Mouse (Mus musculus): ENCODE data around the gene Znrf4. TPM values are rescaled to one million over a fixed set of nuclear protein-coding genes. Genes with fewer than 3 reads are reported as not detected.

Gene Znrf4
- polyA plus RNA-seq, 1 experiment from 2014 or later = not detected

DNA sequence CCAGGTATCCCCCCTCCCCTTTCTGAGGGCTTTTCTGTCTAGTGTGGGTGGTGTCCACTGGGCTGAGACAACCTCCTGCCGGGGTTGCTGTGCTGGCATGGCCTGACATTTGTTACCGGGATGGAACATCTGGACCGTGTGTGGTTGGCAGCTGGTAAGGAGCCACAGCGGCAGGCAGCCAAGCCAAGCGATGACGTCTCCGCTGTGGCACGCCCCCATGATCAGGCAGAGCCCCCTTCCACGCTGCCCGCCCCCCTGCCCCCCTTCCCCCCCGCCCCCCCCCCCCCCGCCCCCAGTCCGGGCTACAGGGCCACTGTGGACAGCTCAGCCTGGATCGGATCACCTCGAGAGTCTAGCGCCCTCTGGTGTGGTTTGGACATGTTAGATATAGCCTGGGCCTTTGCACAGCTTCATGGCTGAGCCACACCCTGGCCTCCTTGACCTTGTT is 24.8 kb downstream of the Znrf4 start:
- Histone ChIP-seq H3K4me2 (no peak overlapping the region), H3K9me3 (peaks cover 18% of the 10 kb centered on the region), H3K4me3 (no peak overlapping the region), H3K9ac (no peak overlapping the region), H3K27me3 (replicated peaks) (peaks cover 17% of the 10 kb centered on the region), H3K4me1 (no peaks in the 10 kb centered on the region), H3K27ac (replicated peaks) (no peak overlapping the region), H3K36me3 (no peaks in the 10 kb centered on the region)
- 12% methylated on average over 12 of the region's 16 CpGs for WGBS
- peak; percentile 47; the same call in 1 of the 2 replicates for ATAC-seq (ENCODE audit: extremely low read depth, insufficient number of reproducible peaks, low FRiP score, low TSS enrichment)

DNA sequence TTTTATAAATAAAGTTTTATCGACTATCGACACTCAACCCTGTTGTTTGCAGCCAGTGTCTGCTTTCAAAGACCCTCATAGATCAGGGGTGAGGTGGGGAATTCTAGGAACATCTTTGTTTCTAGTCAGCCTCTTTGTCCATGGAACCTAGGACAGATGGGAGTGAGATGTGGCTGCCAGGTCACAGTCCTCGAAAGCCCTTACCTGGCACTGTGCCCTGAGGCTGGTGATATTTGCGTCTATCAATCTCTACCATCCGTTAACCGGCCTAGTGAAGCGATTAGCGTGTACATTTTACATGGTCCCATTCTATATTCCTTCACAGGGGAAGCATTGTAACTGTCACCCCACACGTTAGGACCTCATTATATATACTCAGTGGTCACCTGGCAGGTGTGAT is 26.3 kb downstream of the Znrf4 start:
- Histone ChIP-seq H3K4me2 (no peak overlapping the region), H3K9ac (no peak overlapping the region), H3K9me3 (peaks cover 6% of the 10 kb centered on the region), H3K4me1 (no peaks in the 10 kb centered on the region), H3K27me3 (replicated peaks) (peaks cover 24% of the 10 kb centered on the region), H3K27ac (replicated peaks) (no peak overlapping the region), H3K36me3 (no peaks in the 10 kb centered on the region), H3K4me3 (no peak overlapping the region)
- ATAC-seq (ENCODE audit: extremely low read depth, insufficient number of reproducible peaks, low FRiP score, low TSS enrichment) = no peak
- WGBS = 82% methylated on average over 9 of the region's 9 CpGs

DNA sequence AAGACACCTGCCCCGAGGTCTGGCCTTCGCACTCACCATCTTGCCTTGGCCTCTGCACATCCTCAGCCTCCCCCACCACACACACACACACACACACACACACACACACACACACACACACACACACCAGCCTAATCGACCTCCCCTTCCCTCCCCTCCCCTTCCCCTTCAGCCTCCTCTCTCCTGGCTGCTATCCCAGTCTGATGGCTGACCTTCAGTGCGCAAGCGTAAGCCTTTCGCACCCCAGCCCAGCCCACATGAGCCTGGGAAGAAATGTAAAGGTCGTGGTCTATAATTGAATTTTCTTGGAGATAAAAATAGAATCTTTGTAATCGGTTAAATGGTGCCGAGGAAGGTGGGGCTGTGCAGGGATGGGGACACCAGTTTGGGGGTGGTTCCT is 27.1 kb downstream of the Znrf4 start:
- ATAC-seq (ENCODE audit: extremely low read depth, insufficient number of reproducible peaks, low FRiP score, low TSS enrichment) = no peak
- no peak overlapping the region for H3K27ac ChIP-seq (replicated peaks)
- 63% methylated on average over 8 of the region's 9 CpGs for WGBS

DNA sequence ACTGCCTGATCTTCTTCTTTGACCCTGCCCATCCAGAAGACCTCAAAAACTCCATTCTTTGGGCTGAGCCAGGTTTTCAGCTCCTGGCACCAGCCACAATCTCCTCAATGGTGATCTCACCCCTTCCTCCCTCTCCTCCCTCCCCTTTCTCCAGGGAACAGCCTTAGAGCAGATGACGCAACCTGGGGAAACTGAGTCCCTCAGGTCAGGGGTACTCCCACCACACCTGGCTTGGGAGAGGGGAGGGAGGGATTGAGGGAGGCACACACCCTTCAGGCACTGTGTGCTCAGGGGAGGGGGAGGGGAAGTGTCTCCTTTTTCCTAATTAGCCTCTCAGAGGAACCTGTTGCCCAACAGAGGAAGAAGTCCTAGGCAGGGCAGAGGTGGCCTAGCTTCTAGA is 29.6 kb downstream of the Znrf4 start:
- Histone ChIP-seq H3K27ac (replicated peaks) (no peak overlapping the region), H3K9me3 (no peaks in the 10 kb centered on the region), H3K36me3 (no peaks in the 10 kb centered on the region), H3K4me3 (no peak overlapping the region), H3K4me1 (peaks cover 3% of the 10 kb centered on the region; the same call in 1 of the 2 replicates), H3K9ac (no peak overlapping the region), H3K4me2 (no peak overlapping the region), H3K27me3 (replicated peaks) (peaks cover 24% of the 10 kb centered on the region)
- 45% methylated on average over 1 of the region's 1 CpGs for WGBS
- no peak for ATAC-seq (ENCODE audit: extremely low read depth, insufficient number of reproducible peaks, low FRiP score, low TSS enrichment)

More for the DNA sequence above, 27.1 kb downstream of the Znrf4 start:
- no peaks in the 10 kb centered on the region for H3K36me3 ChIP-seq
- no peak overlapping the region for H3K4me3 ChIP-seq
- peaks cover 24% of the 10 kb centered on the region for H3K27me3 ChIP-seq (replicated peaks)
- no peak overlapping the region for H3K9ac ChIP-seq
- no peaks in the 10 kb centered on the region for H3K9me3 ChIP-seq
- no peaks in the 10 kb centered on the region for H3K4me1 ChIP-seq
- no peak overlapping the region for H3K4me2 ChIP-seq

DNA sequence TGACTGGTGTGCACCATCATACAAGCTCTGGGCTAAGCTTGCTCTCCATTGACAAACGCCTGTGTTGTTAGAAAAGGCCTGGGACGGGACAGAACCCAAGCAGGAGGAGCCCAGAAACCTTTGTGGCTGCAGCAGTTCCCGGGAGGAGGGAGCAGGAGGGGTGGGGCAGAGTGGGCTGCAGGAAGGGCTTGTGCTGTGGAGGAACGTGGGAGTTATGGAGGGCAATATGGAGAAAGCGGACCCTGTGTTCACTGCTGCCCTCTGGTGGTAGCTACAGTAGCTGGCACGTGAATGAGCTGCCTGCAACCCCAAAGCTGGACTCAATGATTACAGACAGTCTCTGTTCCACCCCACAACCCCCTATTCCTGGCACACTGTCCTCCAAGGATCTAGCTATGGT is 32.9 kb downstream of the Znrf4 start:
- H3K27me3 ChIP-seq (replicated peaks) = peaks cover 46% of the 10 kb centered on the region
- ATAC-seq (ENCODE audit: extremely low read depth, insufficient number of reproducible peaks, low FRiP score, low TSS enrichment) = no peak
- 19% methylated on average over 6 of the region's 6 CpGs for WGBS
- H3K9me3 ChIP-seq = peaks cover 6% of the 10 kb centered on the region; the same call in 1 of the 2 replicates
- H3K27ac ChIP-seq (replicated peaks) = no peak overlapping the region
- H3K4me1 ChIP-seq = peaks cover 18% of the 10 kb centered on the region
- H3K4me3 ChIP-seq = no peak overlapping the region
- H3K36me3 ChIP-seq = no peaks in the 10 kb centered on the region
- H3K4me2 ChIP-seq = no peak overlapping the region
- H3K9ac ChIP-seq = no peak overlapping the region

- H3K36me3 ChIP-seq = no peaks in the 10 kb centered on the region
- H3K4me2 ChIP-seq = no peak overlapping the region
- H3K4me3 ChIP-seq = no peak overlapping the region
- H3K27ac ChIP-seq (replicated peaks) = no peak overlapping the region
- peaks cover 54% of the 10 kb centered on the region for H3K27me3 ChIP-seq (replicated peaks)
- 62% methylated on average over 11 of the region's 11 CpGs for WGBS
- H3K9me3 ChIP-seq = peaks cover 6% of the 10 kb centered on the region; the same call in 1 of the 2 replicates
- peaks cover 30% of the 10 kb centered on the region for H3K4me1 ChIP-seq
- no peak overlapping the region for H3K9ac ChIP-seq
- no peak; the same call in 1 of the 2 replicates for ATAC-seq (ENCODE audit: extremely low read depth, insufficient number of reproducible peaks, low FRiP score, low TSS enrichment)
These were observed 34.0 kb downstream of the Znrf4 start for GRCm38 (mm10) chr17:56478191-56478611.

GRCm38 (mm10) chr17:56477191-56477818 is 34.9 kb downstream of the Znrf4 start:
- H3K27ac ChIP-seq (replicated peaks) = no peak overlapping the region
- no peak overlapping the region for H3K4me2 ChIP-seq
- WGBS = 81% methylated on average over 19 of the region's 19 CpGs
- H3K9ac ChIP-seq = no peak overlapping the region
- peaks cover 6% of the 10 kb centered on the region; the same call in 1 of the 2 replicates for H3K9me3 ChIP-seq
- no peak for ATAC-seq (ENCODE audit: extremely low read depth, insufficient number of reproducible peaks, low FRiP score, low TSS enrichment)
- no peaks in the 10 kb centered on the region for H3K36me3 ChIP-seq
- peaks cover 57% of the 10 kb centered on the region for H3K27me3 ChIP-seq (replicated peaks)
- no peak overlapping the region for H3K4me3 ChIP-seq
- peaks cover 39% of the 10 kb centered on the region for H3K4me1 ChIP-seq

DNA sequence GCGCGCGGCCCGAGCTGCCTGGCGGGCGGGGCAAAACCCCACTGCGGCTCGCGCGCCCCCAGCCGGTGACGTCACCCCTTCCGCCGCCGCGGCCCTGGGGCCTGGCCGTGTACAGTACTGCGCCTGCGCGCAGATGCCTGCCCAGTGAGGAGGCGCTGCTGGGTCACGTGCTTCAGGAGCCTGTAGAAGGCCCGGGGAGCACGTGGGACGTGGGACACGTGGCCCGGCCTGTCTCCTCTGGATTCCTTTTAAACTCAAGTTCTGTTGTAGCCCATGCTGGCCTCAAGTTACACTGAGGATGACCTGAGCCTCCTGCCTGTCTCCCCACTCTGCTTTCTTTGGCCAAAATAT is 35.9 kb downstream of the Znrf4 start, which contains the start of gene Ptprs:
Ptprs (minus strand) TSS at position 82 of the 351 bp plus-strand sequence.
- Histone ChIP-seq H3K27ac (replicated peaks) (peak within 1 kb of the TSS; percentile 51), H3K4me2 (peak within 1 kb of the TSS; percentile 96), H3K9ac (peak within 1 kb of the TSS; percentile 88), H3K9me3 (peaks cover 6% of the 10 kb centered on the region; the same call in 1 of the 2 replicates), H3K36me3 (no peaks in the 10 kb centered on the region), H3K27me3 (replicated peaks) (peaks cover 61% of the 10 kb centered on the region), H3K4me3 (peak within 1 kb of the TSS; percentile 64), H3K4me1 (peaks cover 45% of the 10 kb centered on the region)
- 1% methylated on average over 27 of the region's 27 CpGs for WGBS
- ATAC-seq (ENCODE audit: extremely low read depth, insufficient number of reproducible peaks, low FRiP score, low TSS enrichment) = peak; percentile 77

GRCm38 (mm10) chr17:56475584-56476401 is 36.4 kb downstream of the Znrf4 start:
- WGBS = under 1% methylated on average over 63 of the region's 66 CpGs
- H3K36me3 ChIP-seq = no peaks in the 10 kb centered on the region
- peak; percentile 5; the same call in 1 of the 2 replicates for ATAC-seq (ENCODE audit: extremely low read depth, insufficient number of reproducible peaks, low FRiP score, low TSS enrichment)
- peaks cover 65% of the 10 kb centered on the region for H3K27me3 ChIP-seq (replicated peaks)
- H3K9ac ChIP-seq = peak overlapping the region; percentile 88
- H3K4me2 ChIP-seq = peak overlapping the region; percentile 96
- H3K27ac ChIP-seq (replicated peaks) = peak overlapping the region; percentile 51
- H3K4me3 ChIP-seq = peak overlapping the region; percentile 64
- peaks cover 6% of the 10 kb centered on the region; the same call in 1 of the 2 replicates for H3K9me3 ChIP-seq
- H3K4me1 ChIP-seq = peaks cover 51% of the 10 kb centered on the region

DNA sequence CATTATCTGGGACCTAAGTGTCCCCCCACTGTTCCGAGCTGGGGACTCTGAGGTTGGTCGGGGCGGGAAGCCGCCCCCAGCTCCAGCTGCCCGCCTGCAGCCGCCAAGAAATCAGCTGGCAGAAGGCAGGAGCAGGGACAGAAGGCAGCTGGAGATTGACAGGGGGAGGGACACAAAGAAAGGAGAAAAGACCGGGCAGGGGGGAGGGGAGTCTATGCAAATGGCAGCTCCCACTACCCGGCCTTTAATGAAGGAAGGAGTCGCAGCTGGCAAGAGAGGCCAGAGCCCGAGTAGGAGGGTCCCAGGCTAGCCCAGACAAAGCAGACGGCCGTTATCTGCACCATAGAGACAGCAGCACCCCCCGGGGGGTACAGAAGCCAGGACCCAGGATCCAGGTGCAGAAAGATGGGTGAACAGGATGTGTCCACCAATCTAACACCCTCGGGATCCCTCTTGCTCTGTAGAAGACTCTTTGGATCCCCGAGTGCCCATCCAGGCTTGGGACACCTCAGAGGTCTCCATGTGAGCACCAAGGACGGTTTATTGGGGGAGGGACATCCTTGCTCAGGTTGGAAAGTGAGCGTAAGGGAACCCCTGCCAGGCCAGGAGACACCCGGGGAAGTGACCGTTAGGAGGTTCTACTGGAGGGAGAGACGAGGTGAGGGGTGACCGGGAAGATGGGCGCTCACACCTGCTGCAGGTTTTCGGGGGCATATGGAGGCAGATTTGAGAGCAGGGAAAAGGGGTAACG is 37.2 kb downstream of the Znrf4 start:
- Histone ChIP-seq H3K27ac (replicated peaks) (0 out of 2 replicates have a peak overlapping the region, but pooled peaks have one; percentile 8), H3K4me2 (peak overlapping the region; percentile 96), H3K36me3 (no peaks in the 10 kb centered on the region), H3K4me1 (peaks cover 59% of the 10 kb centered on the region), H3K27me3 (replicated peaks) (peaks cover 68% of the 10 kb centered on the region), H3K4me3 (peak overlapping the region; percentile 64), H3K9me3 (peaks cover 6% of the 10 kb centered on the region; the same call in 1 of the 2 replicates), H3K9ac (peak overlapping the region; percentile 88)
- no peak for ATAC-seq (ENCODE audit: extremely low read depth, insufficient number of reproducible peaks, low FRiP score, low TSS enrichment)
- WGBS = 3% methylated on average over 24 of the region's 24 CpGs
